ENCODE assay signal across 7 mouse cellular contexts in the genomic region with DNA sequence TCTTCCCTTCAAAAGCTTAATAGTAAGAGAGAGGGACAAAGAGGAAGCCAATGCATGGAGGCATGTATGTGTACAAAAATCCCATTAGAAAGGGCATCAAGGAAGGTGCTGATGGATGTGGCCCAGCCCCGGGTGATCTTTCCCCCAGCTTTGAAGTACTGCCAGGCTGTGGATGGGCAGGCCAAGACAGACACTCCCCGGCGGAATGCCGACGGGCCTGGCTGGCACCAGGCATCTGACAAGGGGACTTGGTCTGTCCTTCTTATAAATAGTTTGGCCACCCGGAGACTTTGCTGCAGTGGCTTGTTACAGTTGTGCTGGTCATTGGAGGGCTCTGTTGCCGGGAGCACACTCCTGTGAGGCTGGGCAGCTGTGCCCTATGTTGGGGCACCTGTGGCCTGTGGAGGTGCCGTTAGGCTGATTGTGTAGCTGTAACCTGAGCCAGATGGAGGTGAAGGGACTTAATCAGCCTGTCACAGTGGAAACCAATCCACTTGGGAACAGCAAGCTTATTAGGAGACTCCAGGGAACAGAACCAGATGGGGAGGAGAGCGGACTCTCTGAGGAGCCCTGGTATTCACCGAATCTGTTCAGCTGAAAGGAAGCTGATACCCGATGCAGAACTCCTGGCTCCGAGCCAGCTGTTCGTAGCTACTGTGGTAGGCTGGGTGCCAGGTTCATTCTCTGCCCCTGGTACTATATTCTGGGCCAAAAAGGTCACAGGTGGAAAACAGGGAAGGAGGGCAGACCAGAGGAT. TPM values are rescaled to one million over a fixed set of nuclear protein-coding genes. Genes with fewer than 3 reads are reported as not detected.
A peak's percentile ranks its signal among the peaks of the same experiment; 100 is the strongest.
DNase-seq lines count a peak whose midpoint lies in the region; ATAC-seq lines count a peak whose summit lies in the region.

No protein-coding gene starts in this region.

- 40% methylated on average over 13 of the region's 13 CpGs for WGBS in lung, embryonic 16.5 days
- 41% methylated on average over 13 of the region's 13 CpGs for WGBS in neural tube, embryonic 13.5 days

- 0 out of 2 replicates have a peak overlapping the region, but pooled peaks have one; percentile 27 for H3K27ac ChIP-seq in lung, embryonic 16.5 days (ENCODE audit: low read length)
- H3K27ac ChIP-seq in neural tube, embryonic 13.5 days (replicated peaks): peak overlapping the region; percentile 18; the same call in 1 of the 2 replicates

- ATAC-seq in lung, embryonic 16.5 days (ENCODE audit: low read depth): peak; percentile 19; the same call in 1 of the 2 replicates
- ATAC-seq in neural tube, embryonic 13.5 days (ENCODE audit: low read depth): peak; percentile 56

- H3K27me3 ChIP-seq in lung, embryonic 16.5 days (ENCODE audit: control insufficient read depth, insufficient read depth, low read depth, low read length): no peaks in the 10 kb centered on the region
- H3K27me3 ChIP-seq in neural tube, embryonic 13.5 days: no peaks in the 10 kb centered on the region

- H3K4me3 ChIP-seq in lung, embryonic 16.5 days (ENCODE audit: low read length): no peak overlapping the region
- H3K4me3 ChIP-seq in neural tube, embryonic 13.5 days: no peak overlapping the region

- peaks cover 10% of the 10 kb centered on the region for H3K4me1 ChIP-seq in lung, embryonic 16.5 days (replicated peaks; ENCODE audit: control insufficient read depth, insufficient read depth, low read length)
- peaks cover 34% of the 10 kb centered on the region for H3K4me1 ChIP-seq in neural tube, embryonic 13.5 days (replicated peaks)

- no peak for DNase-seq in lung, postnatal 25 days (ENCODE audit: low spot score)
- DNase-seq in forelimb bud, embryonic 11.5 days (ENCODE audit: low read depth, low spot score): peak; percentile 16
- DNase-seq in heart, postnatal 4 days: peak; percentile 78
- DNase-seq in cerebellum, adult 8-10 months: no peak
- DNase-seq in thymus, postnatal 0 days (ENCODE audit: low spot score): no peak

- no peaks in the 10 kb centered on the region for H3K36me3 ChIP-seq in lung, embryonic 16.5 days (ENCODE audit: control insufficient read depth, insufficient read depth, low read length)
- H3K36me3 ChIP-seq in neural tube, embryonic 13.5 days: no peaks in the 10 kb centered on the region

- no peak overlapping the region for H3K4me2 ChIP-seq in lung, embryonic 16.5 days (ENCODE audit: low read depth, low read length)
- no peak overlapping the region for H3K4me2 ChIP-seq in neural tube, embryonic 13.5 days

- no peak overlapping the region for H3K9ac ChIP-seq in lung, embryonic 16.5 days (ENCODE audit: low read length)
- H3K9ac ChIP-seq in neural tube, embryonic 13.5 days: no peak overlapping the region

- H3K9me3 ChIP-seq in lung, embryonic 16.5 days (ENCODE audit: control insufficient read depth, low read length): no peaks in the 10 kb centered on the region
- no peaks in the 10 kb centered on the region for H3K9me3 ChIP-seq in neural tube, embryonic 13.5 days

RNA-seq across cellular contexts. Expression of gene Eml1, which starts 15.9 kb away (rescaled TPM):
- 121 and 122 TPM in 2 replicates for polyA plus RNA-seq in lung, embryonic 16.5 days (2015; fragmentation: Nextera tagmentation; extraction: Ambion mirVana)
- 10 to 100 TPM; 78.1 to 80.5 TPM for total RNA-seq in heart, postnatal 4 days (2021)
- 91.4 and 94.3 TPM in 2 replicates for polyA plus RNA-seq in neural tube, embryonic 13.5 days (2015; fragmentation: Nextera tagmentation; extraction: Ambion mirVana)
- polyA plus RNA-seq in thymus, postnatal 0 days (2015; fragmentation: Nextera tagmentation; extraction: Ambion mirVana): 3.7 and 3.9 TPM in 2 replicates

RNA-seq across cellular contexts. Expression of gene Cyp46a1, which starts 52.5 kb away (rescaled TPM):
- 6.5 and 7.4 TPM in 2 replicates for polyA plus RNA-seq in lung, embryonic 16.5 days (2015; fragmentation: Nextera tagmentation; extraction: Ambion mirVana)
- 1 to 10 TPM; 2.5 to 3.3 TPM for total RNA-seq in heart, postnatal 4 days (2021)
- 14.9 and 15.8 TPM in 2 replicates for polyA plus RNA-seq in neural tube, embryonic 13.5 days (2015; fragmentation: Nextera tagmentation; extraction: Ambion mirVana)
- 0.36 TPM in 1 of 2 replicates, not detected in the other for polyA plus RNA-seq in thymus, postnatal 0 days (2015; fragmentation: Nextera tagmentation; extraction: Ambion mirVana)

Comparison
In these comparisons a context has a peak if more than half of its experiments do, and no peak if none do; other contexts are left out.
1. DNase-seq: peak in forelimb bud, embryonic 11.5 days (single experiment) and heart, postnatal 4 days (single experiment); none in lung, postnatal 25 days (single experiment), cerebellum, adult 8-10 months (single experiment) and thymus, postnatal 0 days (single experiment).
2. RNA of gene Eml1, which starts 15.9 kb away (polyA plus RNA-seq): 121 to 122 TPM in lung, embryonic 16.5 days and 91.4 to 94.3 TPM in neural tube, embryonic 13.5 days; 3.7 to 3.9 TPM in thymus, postnatal 0 days; every median in the first group is over 10 times any median in the second.